Mouse (Mus musculus) bone marrow, adult 2 months (tissue): ENCODE measurements around the gene Plekho1. TPM values are rescaled to one million over a fixed set of nuclear protein-coding genes. Genes with fewer than 3 reads are reported as not detected.

Experiments
- H3K27ac ChIP-seq: fragments of 200-500 bp; 2 replicates; pipeline ENCODE4 v1.5.1; 2012; ENCODE audit warnings: low read depth, mild to moderate bottlenecking, control low read depth, inconsistent platforms, low read length; ENCODE audit not compliant: control insufficient read depth, poor library complexity, insufficient read depth
- H3K4me1 ChIP-seq: fragments of 200-500 bp; 2 replicates; pipeline ENCODE4 v1.6.1; 2011; ENCODE audit warnings: low read length; ENCODE audit not compliant: control insufficient read depth, insufficient read depth
- H3K4me3 ChIP-seq: fragments of 200-500 bp; replicated peaks from 2 replicates; pipeline ENCODE3; 2011; ENCODE audit warnings: mild to moderate bottlenecking, low read depth, low read length, control low read depth; ENCODE audit not compliant: control insufficient read depth
- CTCF ChIP-seq: fragments of 200-500 bp; IDR thresholded peaks from 2 replicates; pipeline ENCODE4 v1.5.1; 2011; ENCODE audit warnings: low read length, control low read depth; ENCODE audit not compliant: control insufficient read depth, insufficient read depth
- POLR2A ChIP-seq: fragments of 200-500 bp; IDR thresholded peaks from 2 replicates; pipeline ENCODE4 v1.6.1; 2011; ENCODE audit warnings: low read depth, mild to moderate bottlenecking, control low read depth, low read length, borderline replicate concordance; ENCODE audit not compliant: control insufficient read depth
- WGBS: fragments of 180-500 bp; shearing (Covaris S2); methylation state at CpG from one replicate; pipeline ENCODE4 v1.1.7; 2018; 5-methylcytosine and 5-hydroxymethylcytosine counted together
- polyA plus RNA-seq: library from polyadenylated mRNA; stranded (reverse); fragments of >200 nt; gene quantifications from 2 replicates; pipeline ENCODE4 v1.2.4, GENCODE M21; 2011; ENCODE audit warnings: low replicate concordance; ENCODE audit not compliant: missing spikeins, insufficient read depth, insufficient read length

Plekho1 gene
- polyA plus RNA-seq, 1 experiment: 59.2 TPM

DNA sequence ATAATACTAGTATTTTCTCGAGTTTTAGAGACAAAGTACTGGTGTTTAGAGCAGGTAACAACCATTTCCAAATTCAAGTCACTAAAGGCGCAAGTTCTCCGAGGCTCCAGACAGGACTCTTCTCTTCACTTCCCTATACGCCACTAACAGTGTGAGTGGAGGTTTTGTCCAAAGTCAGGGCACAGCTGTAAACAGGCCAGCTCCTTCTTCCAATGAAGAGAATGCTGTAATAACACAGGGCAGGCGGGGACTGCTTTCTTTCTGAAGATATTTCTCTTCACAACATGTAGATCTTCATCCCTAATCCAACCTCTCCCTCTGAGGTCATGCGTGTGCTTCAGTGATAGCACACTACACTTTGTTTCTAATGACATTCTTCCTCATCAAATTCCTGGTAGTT lies 41.0 kb upstream of the Plekho1 start:
- TF ChIP-seq POLR2A (no peak), CTCF (no peak)
- WGBS: 81% methylated on average over 6 of the region's 6 CpGs

DNA sequence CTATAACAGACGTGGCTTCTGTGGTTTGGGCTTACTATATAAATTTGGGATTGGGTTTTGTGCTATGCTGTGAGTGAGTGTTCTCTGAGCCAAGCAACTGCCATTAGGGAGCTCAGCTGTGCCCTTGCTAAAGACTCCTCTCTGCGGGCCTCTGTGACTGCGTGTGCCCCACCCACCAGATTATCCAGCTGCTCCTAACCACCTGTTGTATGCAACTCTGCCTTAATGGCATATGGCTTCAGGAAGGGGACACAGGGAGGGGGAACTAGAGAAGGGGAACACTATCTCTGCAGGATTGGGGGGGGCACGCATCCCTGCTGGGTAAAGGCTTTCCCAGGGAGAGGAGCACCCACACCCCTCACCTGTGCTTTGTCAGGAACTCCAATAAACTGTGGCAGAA lies 37.2 kb upstream of the Plekho1 start:
- no peaks in the 10 kb centered on the region for H3K4me1 ChIP-seq
- TF ChIP-seq POLR2A (no peak), CTCF (no peak)
- 26% methylated on average over 4 of the region's 4 CpGs for WGBS
- H3K4me3 ChIP-seq: no peak overlapping the region
- H3K27ac ChIP-seq: no peak overlapping the region

More for the DNA sequence above, 41.0 kb upstream of the Plekho1 start:
- Histone ChIP-seq H3K27ac (no peak overlapping the region), H3K4me1 (no peaks in the 10 kb centered on the region), H3K4me3 (no peak overlapping the region)

DNA sequence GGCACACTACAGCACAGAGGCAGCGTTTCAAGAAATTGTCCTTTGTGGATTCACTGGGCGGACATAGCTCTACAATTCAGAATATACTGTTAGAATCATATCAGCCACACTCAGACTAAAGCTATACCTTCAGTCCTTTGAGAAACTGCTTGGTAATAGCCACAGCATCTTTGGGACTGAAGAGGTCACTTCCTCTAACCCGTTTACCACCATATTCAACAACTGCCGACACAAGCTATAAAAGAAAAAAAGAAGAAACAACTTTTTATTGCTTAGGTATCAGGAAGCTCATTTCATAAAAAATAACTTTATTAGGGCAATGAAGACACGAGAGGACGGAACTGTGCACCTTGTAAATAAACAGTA lies 36.8 kb upstream of the Plekho1 start:
- WGBS: 18% methylated on average over 6 of the region's 6 CpGs
- TF ChIP-seq CTCF (no peak), POLR2A (no peak)
- H3K27ac ChIP-seq: peak overlapping the region; percentile 21; the same call in 1 of the 2 replicates
- no peak overlapping the region for H3K4me3 ChIP-seq
- H3K4me1 ChIP-seq: no peaks in the 10 kb centered on the region

DNA sequence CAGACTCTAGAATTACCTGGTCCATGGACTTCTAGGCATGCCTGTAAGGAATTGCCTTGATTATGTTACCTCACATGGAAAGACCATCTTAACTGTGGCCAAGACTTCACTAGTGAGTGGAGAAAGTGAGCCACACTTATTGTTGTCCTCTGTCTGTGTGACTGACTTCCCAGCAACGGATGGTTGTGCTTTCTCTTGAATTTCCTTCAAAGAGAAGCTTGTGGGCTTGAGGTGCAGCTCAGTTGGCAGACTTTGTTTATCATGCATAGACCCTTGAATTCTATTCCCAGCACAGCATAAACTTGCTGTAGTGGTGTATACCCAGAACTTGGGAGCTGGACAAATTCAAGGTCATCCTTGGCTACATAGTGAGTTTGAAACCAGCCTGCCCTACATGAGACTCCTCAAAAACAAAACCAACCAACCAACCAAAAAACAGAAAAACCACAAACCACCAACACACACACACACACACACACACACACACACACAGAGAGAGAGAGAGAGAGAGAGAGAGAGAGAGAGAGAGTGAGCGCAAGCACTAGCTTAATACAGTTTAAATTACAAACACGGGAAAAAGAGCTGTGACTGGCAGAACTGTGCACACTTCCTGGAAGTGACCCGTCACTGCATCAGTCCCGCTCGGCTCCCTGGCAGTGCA lies 36.3 kb upstream of the Plekho1 start:
- H3K27ac ChIP-seq: peak overlapping the region; percentile 21
- H3K4me3 ChIP-seq: no peak overlapping the region
- 10% methylated on average over 6 of the region's 6 CpGs for WGBS
- 0 out of 2 replicates have a peak, but pooled peaks have one; percentile 43 for TF ChIP-seq POLR2A
- no peak for TF ChIP-seq CTCF
- H3K4me1 ChIP-seq: no peaks in the 10 kb centered on the region

DNA sequence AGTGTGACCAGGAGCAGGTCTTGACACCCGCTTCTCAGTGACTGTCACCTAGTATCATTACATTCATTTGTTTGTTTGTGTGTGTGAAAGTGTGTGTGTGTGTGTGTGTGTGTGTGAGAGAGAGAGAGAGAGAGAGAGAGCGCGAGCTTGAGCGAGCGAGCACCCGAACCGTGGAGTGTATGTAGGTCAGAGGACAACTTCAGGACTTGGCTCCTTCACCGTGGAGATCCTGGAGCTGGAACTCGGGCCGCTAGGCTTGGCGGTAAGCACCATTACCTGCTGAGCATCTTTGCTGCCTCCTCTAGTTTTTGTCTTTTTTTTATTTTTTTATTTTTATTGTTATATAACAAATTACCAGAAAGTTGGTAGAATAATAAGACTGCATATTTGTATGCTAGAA lies 34.0 kb upstream of the Plekho1 start:
- no peak overlapping the region for H3K4me3 ChIP-seq
- no peak for TF ChIP-seq CTCF
- TF ChIP-seq POLR2A: no peak
- WGBS: 96% methylated on average over 11 of the region's 11 CpGs
- H3K4me1 ChIP-seq: no peaks in the 10 kb centered on the region
- no peak overlapping the region for H3K27ac ChIP-seq

DNA sequence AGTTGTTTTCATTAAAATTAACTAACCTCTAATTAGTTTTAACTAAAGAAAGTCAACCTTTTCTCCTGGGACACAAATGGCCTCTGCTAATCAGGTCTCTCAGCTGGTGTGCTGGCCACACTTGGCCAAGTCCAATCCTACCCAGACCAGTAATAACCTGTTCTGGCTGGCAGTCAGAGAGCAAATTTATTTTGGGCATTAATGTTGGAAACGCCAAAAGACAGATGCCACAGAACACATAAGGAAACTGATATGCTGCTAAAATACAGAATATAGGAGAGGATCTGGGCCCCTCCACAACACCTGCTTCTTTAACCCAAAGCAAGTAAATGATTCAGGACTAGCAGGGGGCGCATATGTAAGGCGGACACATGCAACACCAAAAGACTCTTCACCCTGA lies 33.5 kb upstream of the Plekho1 start:
- WGBS: 87% methylated on average over 3 of the region's 3 CpGs
- TF ChIP-seq CTCF: no peak
- TF ChIP-seq POLR2A: no peak

DNA sequence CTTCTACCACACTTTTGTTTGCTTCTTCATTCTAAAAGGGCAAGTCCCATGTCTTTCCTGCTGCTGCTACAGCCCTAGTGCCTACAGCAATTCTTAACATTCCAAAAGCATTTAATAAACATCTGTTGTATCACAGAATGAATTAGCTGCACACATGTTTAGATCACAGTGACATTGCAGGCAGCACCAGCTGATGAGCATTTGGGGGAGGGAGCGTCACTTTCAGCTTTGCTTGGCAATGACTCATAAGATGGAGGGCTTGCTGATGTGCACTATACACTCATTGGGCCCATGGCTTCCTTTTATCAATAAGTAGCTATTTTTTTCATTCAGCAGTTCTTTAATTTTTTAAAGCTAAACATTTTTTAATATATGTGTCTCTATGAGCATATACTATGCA lies 32.1 kb upstream of the Plekho1 start:
- H3K4me1 ChIP-seq: no peaks in the 10 kb centered on the region
- WGBS: 90% methylated on average over 1 of the region's 1 CpGs
- no peak overlapping the region for H3K27ac ChIP-seq
- H3K4me3 ChIP-seq: no peak overlapping the region
- TF ChIP-seq CTCF (no peak), POLR2A (no peak)

More for the DNA sequence above, 33.5 kb upstream of the Plekho1 start:
- Histone ChIP-seq H3K27ac (no peak overlapping the region), H3K4me3 (no peak overlapping the region), H3K4me1 (no peaks in the 10 kb centered on the region)

DNA sequence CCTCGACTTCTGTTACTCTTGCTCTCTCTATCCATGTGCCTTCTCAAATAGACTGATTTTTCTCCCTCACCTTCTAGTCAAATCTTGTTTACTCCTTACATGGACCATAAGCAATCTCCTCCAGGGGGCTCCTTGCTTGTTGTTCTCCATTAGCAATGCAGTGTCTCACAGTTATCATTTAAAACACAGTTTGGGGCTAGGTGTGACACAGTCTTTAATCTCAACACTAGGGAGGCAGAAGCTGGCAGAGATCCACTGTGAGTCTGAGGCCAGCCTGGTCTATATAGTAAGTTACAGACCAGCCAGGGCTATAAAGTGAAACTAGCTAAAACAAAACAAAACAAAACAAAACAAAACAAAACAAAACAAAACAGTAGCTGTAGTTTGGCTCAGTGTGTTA lies 31.3 kb upstream of the Plekho1 start:
- WGBS: 81% methylated on average over 1 of the region's 1 CpGs
- no peaks in the 10 kb centered on the region for H3K4me1 ChIP-seq
- TF ChIP-seq CTCF (no peak), POLR2A (no peak)
- no peak overlapping the region for H3K4me3 ChIP-seq
- no peak overlapping the region for H3K27ac ChIP-seq
